Mouse (Mus musculus) heart, adult 2 months (tissue): Measurements from ENCODE around the gene Mum1.

Experiments
- CTCF ChIP-seq: fragments of 200-600 bp; IDR thresholded peaks from 2 replicates; pipeline ENCODE4 v1.8.1; 2022; ENCODE audit warnings: antibody characterized with exemption, mild to moderate bottlenecking, moderate library complexity
- EP300 ChIP-seq: fragments of 200-500 bp; IDR thresholded peaks from 2 replicates; pipeline ENCODE4 v1.6.1; 2011; ENCODE audit warnings: low read depth, low read length, control low read depth; ENCODE audit not compliant: insufficient read depth
- POLR2A ChIP-seq: fragments of 200-500 bp; IDR thresholded peaks from 2 replicates; pipeline ENCODE4 v1.6.1; 2011; ENCODE audit warnings: mild to moderate bottlenecking, low read depth, low read length, control low read depth; ENCODE audit not compliant: insufficient read depth

GRCm38 (mm10) chr10:80196778-80197581 is 29.3 kb upstream of the Mum1 start:
- no peak for TF ChIP-seq EP300
- TF ChIP-seq POLR2A = no peak
- no peak for TF ChIP-seq CTCF
